Mouse (Mus musculus): ENCODE data around the gene Prickle2. TPM values are rescaled to one million over a fixed set of nuclear protein-coding genes. Genes with fewer than 3 reads are reported as not detected.

The Prickle2 gene
- polyA plus RNA-seq, 1 experiment: 0.02 TPM

DNA sequence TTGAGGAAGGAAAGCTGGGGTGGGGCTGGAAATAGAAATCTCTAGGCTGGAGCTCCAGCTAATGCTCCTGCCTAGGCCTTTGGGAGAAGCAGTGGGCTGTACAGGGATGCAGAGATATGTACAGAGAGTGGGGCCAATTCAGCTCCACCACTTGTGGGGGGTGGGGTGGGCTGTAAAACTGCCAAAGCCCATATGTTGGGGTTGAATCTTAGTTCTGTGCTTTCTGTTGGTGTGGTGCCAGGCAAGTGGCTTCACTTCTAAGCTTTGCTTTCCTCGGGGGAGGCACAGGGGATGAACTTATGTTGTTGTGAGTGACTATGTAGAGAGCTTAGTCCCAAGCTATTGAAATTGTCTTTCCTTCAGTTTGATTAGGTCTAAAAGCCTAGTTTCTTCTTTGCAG, 292.0 kb downstream of the Prickle2 start:
- Histone ChIP-seq H3K36me3 (ENCODE audit: control insufficient read depth, insufficient read depth) (no peaks in the 10 kb centered on the region), H3K79me2 (ENCODE audit: control insufficient read depth, insufficient read depth) (no peaks in the 10 kb centered on the region), H3ac (ENCODE audit: control insufficient read depth, insufficient read length) (no peak overlapping the region), H3K4me2 (ENCODE audit: low read depth) (no peak overlapping the region), H3K4me3 (no peak overlapping the region), H3K27me3 (ENCODE audit: control insufficient read depth, insufficient read depth, insufficient read length) (no peaks in the 10 kb centered on the region)
- no peak for TF ChIP-seq MYOD1 (IDR thresholded peaks at IDR 0.05; ENCODE audit: control insufficient read depth in 1 of 3, insufficient read length in 2 of 3, low read depth in 2 of 3)
- TF ChIP-seq E2F4 (IDR thresholded peaks at IDR 0.05; ENCODE audit: insufficient read depth): no peak
- TF ChIP-seq MYOG (IDR thresholded peaks at IDR 0.05; ENCODE audit: control insufficient read depth in 1 of 3, insufficient read depth in 1 of 3, insufficient read length in 2 of 3, low read depth in 2 of 3): no peak
- TF ChIP-seq REST (IDR thresholded peaks at IDR 0.05; ENCODE audit: insufficient read depth, insufficient read length): no peak
- no peak for TF ChIP-seq CEBPB (IDR thresholded peaks at IDR 0.05; ENCODE audit: insufficient read depth, poor library complexity, severe bottlenecking)
- TF ChIP-seq TCF3 (IDR thresholded peaks at IDR 0.05; ENCODE audit: insufficient read length, low read depth): no peak
- TF ChIP-seq SRF (IDR thresholded peaks at IDR 0.05; ENCODE audit: control insufficient read depth, insufficient read length, low read depth): no peak
- no peak for TF ChIP-seq TCF12 (IDR thresholded peaks at IDR 0.05; ENCODE audit: insufficient read depth, poor library complexity, severe bottlenecking)
- no peak for TF ChIP-seq POLR2AphosphoS2 (IDR thresholded peaks at IDR 0.05; ENCODE audit: insufficient read length, low read depth)
- no peak for TF ChIP-seq USF1 (IDR thresholded peaks at IDR 0.05; ENCODE audit: low read depth)
- TF ChIP-seq MAX (IDR thresholded peaks at IDR 0.05; ENCODE audit: low read depth): no peak
- no peak for TF ChIP-seq POLR2A (IDR thresholded peaks at IDR 0.05; ENCODE audit: insufficient read length, low read depth)

DNA sequence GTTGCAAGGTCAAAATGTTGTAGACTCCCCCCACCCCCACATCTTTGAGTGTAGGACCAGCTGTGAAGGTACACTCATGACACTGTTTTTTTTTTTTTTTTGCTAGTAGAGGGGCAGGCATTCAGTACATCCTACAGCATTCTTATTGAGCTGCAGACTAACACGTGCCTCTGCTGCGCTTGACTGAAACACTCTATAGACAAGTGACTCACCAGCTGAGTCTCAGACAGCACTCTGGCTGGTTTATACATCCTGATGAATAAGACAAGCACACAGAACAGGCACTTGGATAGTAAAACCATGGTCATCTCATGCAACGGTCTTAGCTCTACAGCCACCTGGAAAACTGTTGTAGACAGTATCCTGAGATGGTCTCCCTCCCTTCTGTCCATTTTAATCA, 296.2 kb downstream of the Prickle2 start:
- no peaks in the 10 kb centered on the region for H3K36me3 ChIP-seq (ENCODE audit: control insufficient read depth, insufficient read depth)
- H3K4me3 ChIP-seq: no peak overlapping the region
- H3K4me2 ChIP-seq (ENCODE audit: low read depth): no peak overlapping the region

DNA sequence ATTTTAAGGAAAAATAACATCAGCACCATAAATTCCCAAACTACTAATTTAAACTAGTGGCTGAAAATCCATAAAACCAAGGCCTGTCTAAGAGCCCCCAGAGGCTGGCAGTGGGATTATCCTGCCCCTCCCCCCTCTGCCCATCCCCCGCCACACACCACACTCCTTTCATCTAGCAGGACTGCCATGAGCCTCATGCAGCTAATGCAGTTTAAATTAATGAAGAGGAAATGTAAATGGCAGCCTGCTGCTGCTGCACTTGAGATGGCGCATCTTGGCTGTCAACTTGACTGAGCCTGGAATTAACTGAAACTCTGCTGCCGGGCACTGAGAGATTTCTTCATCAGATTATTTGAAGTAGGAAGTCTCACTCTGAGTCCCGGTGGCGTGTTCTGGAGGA, 298.7 kb downstream of the Prickle2 start:
- Histone ChIP-seq H3K36me3 (ENCODE audit: control insufficient read depth, insufficient read depth) (no peaks in the 10 kb centered on the region), H3K4me3 (no peak overlapping the region), H3K4me2 (ENCODE audit: low read depth) (no peak overlapping the region), H3K79me2 (ENCODE audit: control insufficient read depth, insufficient read depth) (no peaks in the 10 kb centered on the region), H3ac (ENCODE audit: control insufficient read depth, insufficient read length) (no peak overlapping the region), H3K27me3 (ENCODE audit: control insufficient read depth, insufficient read depth, insufficient read length) (no peaks in the 10 kb centered on the region)
- TF ChIP-seq TCF12 (IDR thresholded peaks at IDR 0.05; ENCODE audit: insufficient read depth, poor library complexity, severe bottlenecking) (no peak), MAX (IDR thresholded peaks at IDR 0.05; ENCODE audit: low read depth) (no peak), MYOG (IDR thresholded peaks at IDR 0.05; ENCODE audit: control insufficient read depth in 1 of 3, insufficient read depth in 1 of 3, insufficient read length in 2 of 3, low read depth in 2 of 3) (no peak), POLR2A (IDR thresholded peaks at IDR 0.05; ENCODE audit: insufficient read length, low read depth) (no peak), REST (IDR thresholded peaks at IDR 0.05; ENCODE audit: insufficient read depth, insufficient read length) (no peak), SRF (IDR thresholded peaks at IDR 0.05; ENCODE audit: control insufficient read depth, insufficient read length, low read depth) (no peak), POLR2AphosphoS2 (IDR thresholded peaks at IDR 0.05; ENCODE audit: insufficient read length, low read depth) (no peak), CEBPB (IDR thresholded peaks at IDR 0.05; ENCODE audit: insufficient read depth, poor library complexity, severe bottlenecking) (no peak), TCF3 (IDR thresholded peaks at IDR 0.05; ENCODE audit: insufficient read length, low read depth) (no peak), MYOD1 (IDR thresholded peaks at IDR 0.05; ENCODE audit: control insufficient read depth in 1 of 3, insufficient read length in 2 of 3, low read depth in 2 of 3) (no peak), E2F4 (IDR thresholded peaks at IDR 0.05; ENCODE audit: insufficient read depth) (no peak), USF1 (IDR thresholded peaks at IDR 0.05; ENCODE audit: low read depth) (no peak)

More for the DNA sequence above, 296.2 kb downstream of the Prickle2 start:
- H3ac ChIP-seq (ENCODE audit: control insufficient read depth, insufficient read length): no peak overlapping the region
- TF ChIP-seq USF1 (IDR thresholded peaks at IDR 0.05; ENCODE audit: low read depth) (no peak), POLR2AphosphoS2 (IDR thresholded peaks at IDR 0.05; ENCODE audit: insufficient read length, low read depth) (no peak), TCF3 (IDR thresholded peaks at IDR 0.05; ENCODE audit: insufficient read length, low read depth) (no peak), REST (IDR thresholded peaks at IDR 0.05; ENCODE audit: insufficient read depth, insufficient read length) (no peak), POLR2A (IDR thresholded peaks at IDR 0.05; ENCODE audit: insufficient read length, low read depth) (no peak), E2F4 (IDR thresholded peaks at IDR 0.05; ENCODE audit: insufficient read depth) (no peak), MYOD1 (IDR thresholded peaks at IDR 0.05; ENCODE audit: control insufficient read depth in 1 of 3, insufficient read length in 2 of 3, low read depth in 2 of 3) (no peak), MYOG (IDR thresholded peaks at IDR 0.05; ENCODE audit: control insufficient read depth in 1 of 3, insufficient read depth in 1 of 3, insufficient read length in 2 of 3, low read depth in 2 of 3) (no peak), MAX (IDR thresholded peaks at IDR 0.05; ENCODE audit: low read depth) (no peak), TCF12 (IDR thresholded peaks at IDR 0.05; ENCODE audit: insufficient read depth, poor library complexity, severe bottlenecking) (no peak)
- H3K79me2 ChIP-seq (ENCODE audit: control insufficient read depth, insufficient read depth): no peaks in the 10 kb centered on the region
- H3K27me3 ChIP-seq (ENCODE audit: control insufficient read depth, insufficient read depth, insufficient read length): no peaks in the 10 kb centered on the region

DNA sequence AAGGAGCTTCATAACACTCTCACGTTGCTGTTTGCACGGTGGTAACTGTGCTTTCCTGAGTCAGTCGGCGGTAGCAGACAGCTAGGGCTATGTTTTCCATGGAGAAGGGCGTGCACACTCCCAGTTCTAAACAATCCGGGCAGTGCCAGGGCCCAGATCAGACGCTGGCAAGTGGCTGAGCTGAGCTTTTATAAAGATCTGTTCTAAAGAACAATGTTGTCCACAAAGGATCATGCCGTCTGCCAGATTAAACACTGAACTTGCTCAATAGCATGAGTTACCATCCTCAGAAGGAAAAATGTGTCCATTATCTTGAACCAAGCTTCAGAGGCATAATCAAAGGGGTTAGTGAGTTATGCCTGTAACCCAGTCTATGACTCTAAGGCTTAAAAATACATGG, 300.4 kb downstream of the Prickle2 start:
- no peak overlapping the region for H3K4me2 ChIP-seq (ENCODE audit: low read depth)
- H3K79me2 ChIP-seq (ENCODE audit: control insufficient read depth, insufficient read depth): no peaks in the 10 kb centered on the region
- H3K4me3 ChIP-seq: no peak overlapping the region
- no peak overlapping the region for H3ac ChIP-seq (ENCODE audit: control insufficient read depth, insufficient read length)
- TF ChIP-seq TCF12 (IDR thresholded peaks at IDR 0.05; ENCODE audit: insufficient read depth, poor library complexity, severe bottlenecking): no peak
- TF ChIP-seq TCF3 (IDR thresholded peaks at IDR 0.05; ENCODE audit: insufficient read length, low read depth): no peak
- H3K27me3 ChIP-seq (ENCODE audit: control insufficient read depth, insufficient read depth, insufficient read length): no peaks in the 10 kb centered on the region
- H3K36me3 ChIP-seq (ENCODE audit: control insufficient read depth, insufficient read depth): no peaks in the 10 kb centered on the region

DNA sequence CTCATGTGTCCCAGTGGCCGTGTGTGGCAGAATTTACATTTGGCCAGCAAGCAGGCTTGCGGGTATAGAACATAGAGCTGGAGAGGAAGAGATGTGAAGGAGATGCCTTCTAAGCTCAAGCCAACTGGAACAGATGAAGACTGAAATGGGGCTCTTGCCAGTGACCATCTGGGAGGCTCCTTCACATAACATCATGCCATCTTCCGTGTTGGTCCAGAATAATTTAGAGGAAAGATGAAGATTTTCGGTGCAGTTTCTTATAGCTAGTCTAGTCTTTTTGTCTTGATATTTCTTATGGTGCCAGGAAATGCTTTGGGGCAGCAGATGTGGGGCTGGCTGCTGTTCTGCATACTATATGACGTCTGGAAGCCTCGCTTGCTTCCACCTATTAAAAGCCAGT, 308.1 kb downstream of the Prickle2 start:
- Histone ChIP-seq H3K27me3 (ENCODE audit: control insufficient read depth, insufficient read depth, insufficient read length) (no peaks in the 10 kb centered on the region), H3K36me3 (ENCODE audit: control insufficient read depth, insufficient read depth) (no peaks in the 10 kb centered on the region), H3ac (ENCODE audit: control insufficient read depth, insufficient read length) (no peak overlapping the region), H3K79me2 (ENCODE audit: control insufficient read depth, insufficient read depth) (no peaks in the 10 kb centered on the region), H3K4me3 (no peak overlapping the region), H3K4me2 (ENCODE audit: low read depth) (no peak overlapping the region)
- TF ChIP-seq SRF (IDR thresholded peaks at IDR 0.05; ENCODE audit: control insufficient read depth, insufficient read length, low read depth) (no peak), MYOD1 (IDR thresholded peaks at IDR 0.05; ENCODE audit: control insufficient read depth in 1 of 3, insufficient read length in 2 of 3, low read depth in 2 of 3) (no peak), E2F4 (IDR thresholded peaks at IDR 0.05; ENCODE audit: insufficient read depth) (no peak), POLR2A (IDR thresholded peaks at IDR 0.05; ENCODE audit: insufficient read length, low read depth) (no peak), TCF12 (IDR thresholded peaks at IDR 0.05; ENCODE audit: insufficient read depth, poor library complexity, severe bottlenecking) (no peak), USF1 (IDR thresholded peaks at IDR 0.05; ENCODE audit: low read depth) (no peak), TCF3 (IDR thresholded peaks at IDR 0.05; ENCODE audit: insufficient read length, low read depth) (no peak), MAX (IDR thresholded peaks at IDR 0.05; ENCODE audit: low read depth) (no peak), CEBPB (IDR thresholded peaks at IDR 0.05; ENCODE audit: insufficient read depth, poor library complexity, severe bottlenecking) (no peak), MYOG (IDR thresholded peaks at IDR 0.05; ENCODE audit: control insufficient read depth in 1 of 3, insufficient read depth in 1 of 3, insufficient read length in 2 of 3, low read depth in 2 of 3) (no peak), REST (IDR thresholded peaks at IDR 0.05; ENCODE audit: insufficient read depth, insufficient read length) (no peak), POLR2AphosphoS2 (IDR thresholded peaks at IDR 0.05; ENCODE audit: insufficient read length, low read depth) (no peak)
